Mouse (Mus musculus) urinary bladder, adult 18-20 months (tissue): ENCODE results near the gene Dnaja4.
A peak's percentile ranks its signal among the peaks of the same experiment; 100 is the strongest.
"Not testable (repeated sequence)": the region's sequence is repeated elsewhere in the genome, so short reads cannot be mapped to it uniquely, and the experiment has no call there.

Experiments
- DNase-seq, 2 experiments: peaks; one replicate each; pipeline ENCODE4 v3.0.0; 2022; ENCODE audit warnings: low spot score in 2 of 2, mixed read lengths in 2 of 2

Dnaja4 gene

DNA sequence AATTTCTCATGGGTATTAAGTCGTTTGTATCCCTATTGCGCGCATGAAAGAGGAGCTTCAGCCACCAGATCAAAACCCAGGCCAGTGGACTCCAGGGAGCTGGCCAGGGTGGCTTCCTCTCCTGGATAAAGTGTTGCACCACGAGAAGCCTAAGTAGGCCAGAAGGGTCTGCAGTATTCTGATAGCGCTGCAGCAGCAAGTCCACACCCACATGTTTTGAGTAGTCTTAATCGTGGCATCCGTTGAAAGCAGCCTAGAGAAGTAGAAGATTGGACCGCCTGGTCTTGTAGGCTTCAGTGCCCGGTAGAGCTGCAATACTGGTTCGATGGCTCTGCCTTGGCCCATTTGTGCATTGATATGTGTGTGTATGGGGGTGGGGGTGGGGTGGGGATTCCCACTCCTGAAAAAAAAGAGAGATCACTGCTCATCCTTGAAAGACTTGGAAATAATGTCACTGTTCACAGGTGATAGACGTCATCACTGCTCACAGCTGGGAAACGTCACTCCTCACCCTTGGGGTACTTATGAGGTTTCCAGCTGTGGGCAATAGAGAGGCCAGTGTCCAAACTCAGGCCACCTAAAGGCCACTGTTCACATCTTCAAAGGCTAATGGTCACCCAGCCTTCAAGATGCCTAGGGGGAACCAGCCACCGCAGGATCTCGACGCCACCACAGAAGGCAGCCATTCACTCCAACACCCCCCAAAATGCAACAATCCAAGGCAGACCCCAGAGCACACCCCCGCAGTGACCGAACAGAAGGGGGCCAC lies at the start of gene Dnaja4:
TSS of gene Dnaja4 (plus strand) at position 556 of the 769 bp plus-strand sequence.
- no peak for DNase-seq

DNA sequence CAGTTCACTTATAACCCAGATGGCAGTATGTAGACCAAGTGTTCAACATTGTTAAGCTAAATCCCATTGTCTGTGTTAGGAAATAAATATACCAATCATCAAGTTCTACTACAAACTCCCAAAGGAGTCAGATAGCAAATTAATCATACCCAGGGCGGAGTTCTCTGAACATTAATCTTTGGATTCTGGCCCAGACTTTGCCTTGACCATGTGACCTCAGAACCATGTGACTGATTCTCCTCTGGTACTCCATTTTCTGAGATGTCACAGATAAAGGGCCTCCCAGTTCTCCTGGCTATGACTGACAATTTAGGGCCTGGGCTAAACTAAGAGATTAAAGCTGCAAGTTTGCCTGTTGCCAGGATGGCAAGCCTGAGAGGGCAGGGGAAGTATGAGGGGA lies 49.3 kb upstream of the Dnaja4 start:
- DNase-seq: no peak

DNA sequence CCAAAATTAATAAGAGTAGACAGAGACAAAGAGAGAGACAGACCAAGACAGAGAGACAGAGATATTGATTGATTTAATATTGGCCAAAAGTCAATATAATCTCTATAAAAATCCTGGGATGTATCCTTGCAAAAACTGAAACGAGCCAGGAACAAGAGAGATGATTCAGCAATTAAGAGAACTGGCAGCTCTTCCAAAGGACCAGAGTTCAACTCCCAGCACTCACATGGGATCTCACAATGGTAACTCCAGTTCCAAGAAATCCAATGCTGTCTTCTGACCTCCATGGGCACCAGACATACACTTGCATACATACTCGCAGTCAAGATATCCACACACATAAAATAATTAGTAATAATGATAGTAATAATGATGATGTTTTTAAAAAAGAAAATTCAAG lies 45.9 kb upstream of the Dnaja4 start:
- no peak for DNase-seq

DNA sequence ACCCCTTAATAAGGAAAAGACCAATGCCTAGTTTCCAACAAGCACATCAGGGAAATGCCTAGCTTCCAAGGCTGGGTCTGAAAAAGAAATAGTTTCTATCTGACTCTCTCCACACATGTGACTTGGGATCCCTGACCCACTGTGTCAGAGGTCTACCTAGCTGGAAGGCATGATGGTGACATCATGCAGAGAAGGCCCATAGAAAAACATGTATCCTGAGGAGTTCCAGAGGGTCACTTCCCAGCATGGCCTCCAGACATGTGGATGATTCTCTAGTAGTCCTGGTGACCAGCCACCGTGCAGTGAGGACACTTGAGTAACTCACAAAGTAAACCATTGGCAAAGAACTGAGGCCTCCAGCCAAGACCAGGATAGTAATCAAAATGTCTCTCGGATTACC lies 42.8 kb upstream of the Dnaja4 start:
- no peak for DNase-seq

DNA sequence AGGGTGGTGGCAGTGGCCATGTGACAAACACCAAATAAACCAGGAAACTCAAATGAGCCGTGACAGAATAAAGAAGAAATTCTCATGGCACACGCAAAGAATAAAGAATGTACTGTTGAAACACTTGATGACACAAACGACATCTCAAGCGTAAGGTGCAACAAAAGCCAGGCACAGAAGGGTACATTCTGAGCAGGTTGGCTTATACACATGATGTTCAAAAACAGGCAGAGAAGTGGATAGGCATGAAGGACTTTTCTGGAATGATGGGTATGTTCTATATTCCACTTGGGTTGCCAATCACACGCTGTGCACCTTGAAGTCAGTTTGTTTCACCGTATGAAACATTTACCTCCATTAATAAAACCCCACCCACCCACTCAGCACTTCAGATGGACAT lies 42.3 kb upstream of the Dnaja4 start:
- no peak for DNase-seq

DNA sequence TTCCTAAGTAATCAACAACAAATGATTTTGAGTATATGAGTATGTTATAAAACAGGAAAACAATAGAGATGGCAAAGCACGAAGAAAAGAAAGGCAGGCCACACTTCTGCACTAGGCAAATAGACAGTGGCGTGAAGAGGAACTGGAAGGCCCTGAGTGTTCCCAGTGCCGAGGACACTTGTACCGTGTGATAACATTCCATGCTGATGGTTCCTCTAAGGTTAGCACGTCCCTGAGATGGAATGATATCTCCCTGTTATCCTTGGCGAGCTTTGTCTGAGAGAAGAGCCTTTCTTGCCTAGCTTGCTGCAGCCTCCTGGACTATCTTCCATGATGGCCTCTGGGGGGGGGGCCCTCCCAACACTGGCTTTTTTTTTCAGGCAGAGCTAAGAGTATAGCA lies 39.9 kb upstream of the Dnaja4 start:
- no peak for DNase-seq

DNA sequence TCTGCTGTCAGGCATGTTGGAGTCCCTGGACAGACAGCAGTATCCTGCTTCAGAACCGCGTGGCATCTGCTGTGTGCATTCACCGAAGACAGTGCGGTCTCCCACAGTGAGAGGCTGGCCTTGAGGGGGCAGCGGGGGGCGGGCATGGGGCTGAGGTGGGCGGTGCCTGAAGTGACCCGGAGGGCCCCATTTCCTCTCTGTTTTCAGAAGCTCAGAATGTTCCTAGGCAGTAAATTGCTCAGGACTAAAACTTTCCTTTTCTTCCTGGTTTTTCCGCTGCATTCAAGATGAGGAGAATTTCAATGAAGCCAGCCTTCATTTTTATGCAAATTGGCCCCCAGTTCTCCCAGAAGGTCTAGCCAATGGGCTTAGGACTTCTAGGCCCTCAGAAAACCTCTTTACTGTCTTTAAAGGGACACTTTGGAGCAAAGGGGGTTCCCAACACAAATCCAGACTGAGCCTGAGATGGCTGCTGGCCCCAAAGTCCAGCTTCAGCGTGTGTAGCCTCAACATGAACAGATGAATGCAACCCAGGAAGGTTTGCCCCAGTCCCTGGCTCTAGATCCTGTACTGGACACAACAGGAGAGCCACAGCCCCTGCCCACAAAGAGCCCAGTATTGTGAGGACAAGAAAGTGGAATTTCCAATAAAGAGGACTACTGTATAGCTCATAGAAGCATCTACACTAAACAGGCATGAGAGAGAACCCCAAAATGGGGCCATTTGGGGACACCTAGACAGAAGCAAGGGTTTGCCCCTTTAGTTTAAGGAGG lies 36.9 kb upstream of the Dnaja4 start, which contains the start of gene Acsbg1:
TSS of gene Acsbg1 (minus strand) at position 266 of the 773 bp plus-strand sequence.
- no peak for DNase-seq

DNA sequence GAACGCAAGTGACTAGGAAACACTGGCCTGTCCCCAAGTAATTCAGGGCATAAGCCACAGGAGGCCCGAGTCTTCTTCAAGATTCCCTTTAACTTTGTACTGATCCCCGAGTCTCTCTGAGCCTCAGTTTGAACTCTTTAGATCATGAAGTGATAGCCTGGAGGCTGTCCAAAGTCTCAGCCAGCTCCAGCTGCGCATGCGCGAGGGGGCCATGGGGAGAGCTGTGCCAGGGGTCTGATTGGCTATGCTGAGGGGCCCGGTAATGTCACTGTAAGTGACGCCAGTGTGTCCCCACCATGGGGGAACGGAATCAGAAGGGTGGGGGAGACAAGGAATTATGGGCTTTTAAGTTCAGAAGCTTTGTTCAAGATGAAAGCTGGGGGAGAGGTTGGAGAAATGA lies 34.3 kb upstream of the Dnaja4 start:
- no peak for DNase-seq

DNA sequence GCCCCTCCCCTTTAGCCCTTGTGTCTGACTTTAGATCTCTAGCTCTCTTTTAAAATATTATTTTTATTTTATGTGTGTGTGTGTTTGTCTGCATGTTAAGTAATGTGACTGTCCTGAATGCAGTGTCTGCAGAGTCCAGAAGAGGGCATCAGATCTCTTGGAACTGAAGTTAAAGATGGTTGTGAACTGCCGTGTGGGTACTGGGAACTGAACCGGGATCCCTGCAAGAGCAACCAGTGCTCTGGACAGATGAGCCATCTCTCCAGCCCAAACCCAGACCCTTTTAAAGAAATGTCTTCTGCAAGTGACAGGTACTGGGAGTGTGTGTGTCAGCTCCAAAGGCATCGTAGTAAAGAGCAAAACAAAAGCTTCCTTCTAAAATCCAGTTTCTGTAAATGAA lies 32.6 kb upstream of the Dnaja4 start:
- no peak for DNase-seq

DNA sequence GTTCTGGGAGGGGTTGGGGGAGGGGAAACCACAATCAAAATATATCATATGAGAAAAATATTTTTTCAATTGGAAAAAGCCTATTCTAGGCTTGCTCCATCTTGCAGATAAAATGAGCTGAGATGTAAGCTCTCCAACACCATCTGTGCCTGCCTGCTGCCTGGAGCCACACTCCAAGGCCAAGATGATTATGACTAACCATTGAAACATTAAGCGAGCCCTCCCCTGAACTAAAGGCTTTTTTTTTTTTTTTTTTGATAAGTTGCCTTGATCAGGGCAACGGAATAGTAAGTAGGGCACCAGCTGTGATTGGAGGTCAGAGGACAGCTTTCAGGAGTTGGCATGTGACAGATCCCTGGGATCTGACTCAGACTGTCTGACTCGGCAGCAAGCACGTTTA lies 30.2 kb upstream of the Dnaja4 start:
- DNase-seq: no peak

DNA sequence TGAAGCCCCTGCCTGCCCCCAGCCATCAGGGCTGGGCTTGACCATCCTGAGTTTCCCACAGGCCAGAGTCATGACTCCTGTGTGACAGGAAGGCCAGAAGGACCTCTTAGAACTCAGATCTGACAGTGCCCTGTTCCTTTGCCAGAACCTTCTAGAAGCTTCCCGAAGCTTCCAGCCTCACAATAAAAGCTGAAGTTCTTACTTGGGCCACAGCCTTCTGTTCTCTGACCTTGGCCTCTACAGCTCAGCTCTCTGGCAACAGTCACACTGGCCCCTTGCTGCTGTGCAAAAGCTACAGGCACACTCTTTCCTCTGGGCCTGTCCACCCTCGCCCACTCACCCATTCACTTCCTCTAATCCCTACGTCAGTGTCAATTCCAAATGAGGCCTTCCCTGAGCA lies 26.7 kb upstream of the Dnaja4 start:
- no peak for DNase-seq

DNA sequence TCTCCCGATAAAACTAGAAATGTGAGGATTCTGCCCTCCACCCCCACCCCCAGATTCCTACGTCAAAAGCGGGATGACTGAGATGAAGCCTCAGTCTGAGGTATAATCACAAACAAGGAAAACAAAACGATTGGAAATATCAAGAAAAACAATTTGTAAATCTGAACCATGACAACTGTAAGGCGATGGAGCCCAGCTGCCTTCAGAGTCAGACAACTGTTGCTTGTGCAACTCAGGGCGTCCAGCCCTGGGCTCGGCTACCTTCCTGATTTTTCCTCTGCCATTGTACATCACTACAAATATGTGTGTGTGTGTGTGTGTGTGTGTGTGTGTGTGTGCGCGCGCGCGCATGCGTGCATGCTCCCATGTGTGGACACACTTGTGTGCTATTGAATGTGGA lies 24.8 kb upstream of the Dnaja4 start:
- no peak for DNase-seq

DNA sequence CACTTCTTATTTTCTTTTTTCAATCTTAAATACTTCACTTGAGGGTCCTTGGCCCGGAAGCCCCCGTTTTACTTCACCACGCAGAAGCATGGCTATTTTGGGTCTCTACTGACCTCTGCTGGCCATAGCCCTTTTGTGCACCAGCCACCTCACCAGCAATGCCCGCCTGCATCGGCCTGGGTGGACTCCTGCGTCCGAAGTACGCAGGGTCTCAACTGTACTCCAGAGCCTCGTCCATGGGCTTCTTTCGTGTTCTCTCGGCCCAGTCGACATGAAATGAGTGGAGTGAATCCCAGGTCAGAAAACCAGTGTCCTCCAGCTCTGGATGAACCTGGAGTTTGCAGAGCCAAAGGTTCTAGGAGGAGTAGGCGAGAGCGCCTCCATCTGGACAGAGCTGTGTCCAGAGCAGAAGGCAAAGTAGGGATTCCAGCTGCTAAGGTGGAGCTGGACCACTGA lies 22.1 kb upstream of the Dnaja4 start:
- DNase-seq: peak; percentile 54 to 68

DNA sequence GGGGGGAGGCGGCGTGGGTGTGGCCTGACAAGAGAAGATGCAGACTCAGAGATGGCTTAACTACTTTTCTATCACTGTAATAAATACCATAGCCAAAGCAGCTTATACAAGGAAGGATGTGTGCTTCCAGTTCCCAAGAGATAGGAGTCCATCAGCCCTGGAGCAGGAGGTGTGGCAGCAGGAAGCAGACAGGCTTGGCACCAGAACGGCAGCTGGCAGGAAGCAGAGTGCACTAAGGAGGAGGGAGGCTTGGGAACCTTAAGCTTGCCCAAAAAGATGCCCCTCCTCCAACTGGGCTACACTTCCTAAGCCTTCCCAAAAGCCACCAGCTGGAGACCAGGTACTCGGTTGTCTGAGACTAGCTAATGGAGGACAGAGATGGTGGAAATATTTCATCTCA lies 15.8 kb upstream of the Dnaja4 start:
- DNase-seq: no peak

DNA sequence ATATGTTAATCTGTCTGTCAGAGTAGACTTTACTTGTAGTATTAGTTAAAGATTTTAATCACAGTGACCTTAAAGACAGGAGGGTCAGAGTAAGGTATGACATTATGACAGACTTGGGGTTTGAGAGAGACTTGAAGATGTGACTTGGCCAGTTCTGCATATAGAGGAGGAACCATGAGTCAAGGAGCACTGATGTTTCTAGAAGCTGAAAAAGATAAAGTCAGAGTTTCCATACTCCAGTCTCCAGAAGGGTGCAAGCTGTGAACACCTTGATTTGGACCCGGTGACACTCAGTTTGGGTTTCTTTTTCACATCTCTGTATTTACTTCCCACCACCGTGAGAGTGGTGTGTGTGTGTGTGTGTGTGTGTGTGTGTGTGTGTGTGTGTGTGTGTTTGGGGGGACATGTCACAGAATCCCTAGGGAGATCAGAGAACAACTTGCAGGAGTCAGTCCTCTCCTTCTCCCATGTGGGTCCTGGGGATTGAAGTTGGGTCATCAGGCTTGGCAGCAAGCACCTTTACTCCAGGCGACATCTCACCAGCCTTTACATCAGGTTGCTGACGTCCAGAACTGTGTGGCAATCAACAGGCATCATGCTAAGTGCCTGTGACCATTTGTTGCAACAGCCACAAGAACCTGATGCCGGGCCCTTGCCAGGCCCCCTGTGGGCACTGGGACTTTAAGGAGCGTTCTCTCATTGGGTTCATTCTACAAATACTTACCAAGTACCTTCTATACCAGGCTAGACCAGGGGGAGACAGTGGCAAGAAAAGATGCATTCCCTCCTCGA lies 14.7 kb upstream of the Dnaja4 start:
- no peak for DNase-seq

DNA sequence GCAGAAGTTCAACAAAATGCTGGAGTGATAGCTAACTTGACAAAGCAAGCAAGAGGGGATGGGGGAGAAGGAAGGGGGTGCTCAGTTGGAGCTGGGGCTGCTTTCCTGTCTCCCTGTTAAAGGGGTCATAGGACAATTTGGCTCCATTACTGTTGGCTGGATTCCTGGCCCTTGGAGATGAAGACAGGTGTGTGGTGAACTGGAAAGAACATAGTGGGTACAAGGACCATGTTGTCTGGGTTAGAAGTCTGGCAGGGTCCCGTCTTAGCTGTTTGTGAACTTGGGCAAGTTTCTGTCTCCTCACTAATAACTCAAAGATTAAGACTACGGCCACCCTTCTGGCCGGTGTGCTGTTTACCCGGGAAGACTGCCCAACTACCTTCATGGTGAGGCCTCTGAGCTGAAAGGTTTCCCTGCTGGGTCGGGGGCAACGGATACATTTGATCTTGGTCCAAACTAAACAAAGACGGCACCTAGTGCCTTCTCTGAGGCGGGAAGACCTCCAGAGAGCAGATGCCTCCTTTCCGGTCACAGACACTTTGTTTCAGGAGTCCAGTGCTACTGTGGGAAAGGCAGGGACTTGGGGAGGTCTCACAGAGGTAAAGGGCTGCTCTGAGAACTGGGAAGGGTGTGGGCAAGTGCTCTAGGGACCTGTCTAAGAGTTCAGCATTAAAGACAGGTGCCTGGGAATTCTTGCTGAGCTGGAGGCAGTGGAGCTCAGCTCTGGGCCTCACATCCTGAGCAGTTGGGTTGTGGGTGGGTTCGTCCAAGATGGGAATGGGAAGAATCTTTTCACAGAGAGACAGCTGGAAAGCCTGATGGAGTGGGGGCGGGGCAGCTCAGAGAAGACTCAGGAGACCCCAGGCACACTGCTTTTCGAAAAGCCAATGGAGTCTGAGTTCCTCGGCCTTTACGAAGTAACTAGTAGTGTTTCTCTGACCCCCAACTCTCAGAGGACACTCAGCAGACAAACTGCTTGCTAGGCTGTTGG lies 11.1 kb upstream of the Dnaja4 start:
- no peak for DNase-seq

DNA sequence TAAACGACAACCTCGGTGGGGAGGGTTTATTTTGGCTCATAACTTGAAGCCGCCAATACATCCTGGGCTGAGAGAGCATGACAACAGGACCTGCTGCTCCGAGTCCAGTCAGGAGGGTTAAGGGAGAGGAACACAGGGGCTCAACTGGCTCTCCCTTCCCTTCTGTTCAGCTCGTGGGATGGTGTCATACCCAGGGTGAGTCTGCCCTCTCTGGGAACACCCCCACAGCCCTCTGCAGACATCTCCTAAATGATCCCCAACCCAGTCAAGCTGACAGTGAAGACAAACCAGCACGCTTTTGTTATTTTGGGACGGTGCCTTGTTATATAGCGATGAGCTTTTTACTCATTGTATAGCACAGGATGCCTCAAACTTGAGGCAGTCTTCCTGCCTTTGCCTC lies 9.2 kb upstream of the Dnaja4 start:
- no peak for DNase-seq

DNA sequence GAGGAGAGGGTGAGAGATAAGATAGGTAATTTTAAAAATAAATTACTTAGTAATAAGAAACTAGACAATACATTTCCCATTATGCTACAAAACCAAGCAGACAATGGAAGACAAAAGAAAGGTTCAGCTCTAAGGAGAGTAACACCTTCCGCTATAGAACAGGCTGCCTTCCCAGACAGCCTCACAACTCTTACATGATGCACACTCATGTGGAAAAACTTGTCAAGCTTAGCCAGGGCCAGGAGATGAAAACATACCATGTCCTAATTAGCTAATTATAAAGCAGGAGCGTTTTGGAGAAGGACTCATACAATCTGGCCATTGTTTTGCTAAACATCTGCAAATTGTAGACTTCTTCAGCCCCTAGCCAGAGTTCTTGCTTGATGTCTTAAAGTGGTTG lies 8.0 kb upstream of the Dnaja4 start:
- DNase-seq: not testable (repeated sequence)

DNA sequence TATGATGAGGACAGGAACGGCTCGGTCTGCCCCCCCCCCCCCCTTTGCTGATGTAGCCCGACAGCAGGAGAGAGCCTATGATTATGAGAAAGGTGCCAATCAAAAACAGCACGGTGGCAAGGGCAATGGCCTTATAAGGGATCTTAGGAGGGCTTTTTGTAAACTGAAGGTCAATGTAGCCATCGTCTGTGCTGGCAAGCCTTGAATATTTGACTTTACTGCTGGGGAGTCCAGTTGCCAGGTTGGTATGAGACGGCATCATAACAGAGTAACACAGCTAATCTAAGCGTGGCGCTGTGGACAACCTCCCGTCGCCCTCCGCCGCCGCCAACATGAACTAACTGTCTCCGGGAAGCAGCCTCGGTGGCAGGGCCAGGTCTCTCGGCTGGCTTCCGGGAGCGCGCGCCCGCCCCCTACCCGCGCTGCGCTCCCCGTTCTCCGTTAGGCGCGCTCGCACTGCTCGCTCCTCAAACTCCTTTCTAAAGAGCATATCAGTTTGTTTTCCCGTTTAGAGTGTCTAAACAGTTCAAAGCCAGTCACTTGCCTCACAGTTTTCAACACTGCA lies 7.3 kb upstream of the Dnaja4 start:
- DNase-seq: not testable (repeated sequence)

DNA sequence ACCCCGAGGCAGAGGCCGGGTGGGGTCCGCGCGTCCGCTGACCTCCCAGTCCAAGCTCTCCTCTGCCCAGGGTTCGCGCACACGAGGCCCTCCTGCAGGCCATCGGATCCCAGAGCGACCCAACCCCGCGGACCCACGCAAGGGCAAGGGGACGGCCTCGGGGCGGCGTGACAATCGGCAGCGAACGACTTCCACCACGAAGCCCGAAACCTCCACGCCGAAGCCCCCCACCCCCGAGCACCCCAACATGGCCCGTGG lies 343 bp downstream of the Dnaja4 start:
- DNase-seq: no peak
